Mouse (Mus musculus): ENCODE results near the gene Myt1l.

- TF ChIP-seq CTCF (IDR thresholded peaks at IDR 0.05; ENCODE audit: low read depth, low read length) (no peak), POLR2A (IDR thresholded peaks at IDR 0.05; ENCODE audit: extremely low read depth, insufficient read depth, low read length) (no peak)
These were observed 227.1 kb downstream of the Myt1l start for GRCm38 (mm10) chr12:29755086-29755871.

Data from liver, adult 2 months (tissue).